Mouse (Mus musculus): Measurements from ENCODE around the gene Akr1c21.
A peak's percentile ranks its signal among the peaks of the same experiment; 100 is the strongest.
"Not testable (repeated sequence)": the region's sequence is repeated elsewhere in the genome, so short reads cannot be mapped to it uniquely, and the experiment has no call there.

Gene Akr1c21

DNA sequence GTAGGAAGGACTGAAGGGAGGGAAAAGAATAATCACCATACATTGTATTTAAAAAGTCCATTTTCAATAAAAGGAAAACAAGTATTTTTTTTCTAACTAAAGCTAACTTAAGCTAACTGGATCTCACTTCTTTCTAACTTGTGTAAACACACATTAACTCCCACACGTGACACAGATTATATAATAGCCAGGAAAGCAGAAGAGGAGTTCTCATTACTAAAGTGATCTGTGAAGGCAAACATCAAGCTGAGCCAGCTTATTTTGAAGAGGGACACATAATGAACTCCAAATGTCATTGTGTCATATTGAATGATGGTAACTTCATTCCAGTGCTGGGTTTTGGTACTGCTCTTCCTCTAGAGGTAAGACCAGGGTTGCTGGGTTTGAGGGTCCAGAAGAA lies at the start of gene Akr1c21:
Gene Akr1c21 (plus strand): TSS at position 205 of the 400 bp plus-strand sequence.
- no peak for DNase-seq (ENCODE audit: low spot score in 2 of 2)

DNA sequence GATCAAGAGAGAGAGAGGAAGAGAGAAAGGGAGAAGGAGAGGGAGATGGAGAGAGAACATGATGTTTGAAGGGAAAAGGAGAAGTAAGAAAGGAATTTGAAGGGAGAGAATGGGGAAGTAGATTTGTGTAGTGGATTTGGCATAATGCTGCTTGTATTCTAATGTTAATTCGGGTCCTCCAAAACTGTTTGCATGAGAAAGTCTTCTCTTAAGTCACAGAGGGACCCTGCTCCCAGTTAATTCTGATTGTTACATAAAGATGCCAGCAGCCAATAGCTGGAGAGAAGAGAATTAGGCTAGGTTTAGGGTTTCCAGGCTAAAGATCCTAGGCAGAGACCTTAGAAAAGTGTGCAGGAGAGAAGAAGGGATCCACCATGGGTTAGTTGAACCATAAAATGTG lies 14.7 kb upstream of the Akr1c21 start:
- DNase-seq (ENCODE audit: low spot score in 2 of 2), result no peak

GRCm38 (mm10) chr13:4560500-4560899 lies 13.4 kb upstream of the Akr1c21 start:
- no peak for DNase-seq (ENCODE audit: low spot score in 2 of 2)

GRCm38 (mm10) chr13:4565996-4566395 lies 7.9 kb upstream of the Akr1c21 start:
- no peak for DNase-seq (ENCODE audit: low spot score in 2 of 2)

- no peak for DNase-seq (ENCODE audit: low spot score in 2 of 2)
Measured at GRCm38 (mm10) chr13:4576921-4577320, 3.0 kb downstream of the Akr1c21 start.

DNA sequence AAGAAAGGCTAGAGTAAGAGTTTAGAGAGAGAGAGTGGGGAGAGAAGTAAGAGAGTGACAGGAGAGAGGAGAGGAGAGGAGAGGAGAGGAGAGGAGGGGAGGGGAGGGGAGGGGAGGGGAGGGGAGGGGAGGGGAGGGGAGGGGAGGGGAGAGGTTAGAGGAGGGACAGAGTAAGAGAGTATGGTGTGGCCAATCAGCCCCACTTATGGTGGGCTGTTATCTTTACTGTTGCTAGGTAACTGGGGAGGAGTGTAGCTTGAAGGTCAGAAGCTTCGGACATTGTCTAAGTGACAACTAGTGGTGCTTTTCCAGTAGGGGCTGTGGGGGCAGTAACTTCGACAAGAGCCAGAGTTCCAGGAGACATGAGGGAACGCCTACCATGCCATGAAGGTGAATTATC lies 29.6 kb downstream of the Akr1c21 start:
- DNase-seq (ENCODE audit: low spot score in 2 of 2), result not testable (repeated sequence)

GRCm38 (mm10) chr13:4606821-4607220 lies 32.9 kb downstream of the Akr1c21 start:
- no peak for DNase-seq (ENCODE audit: low spot score in 2 of 2)

GRCm38 (mm10) chr13:4608530-4608929 lies 34.7 kb downstream of the Akr1c21 start:
- no peak for DNase-seq (ENCODE audit: low spot score in 2 of 2)

DNA sequence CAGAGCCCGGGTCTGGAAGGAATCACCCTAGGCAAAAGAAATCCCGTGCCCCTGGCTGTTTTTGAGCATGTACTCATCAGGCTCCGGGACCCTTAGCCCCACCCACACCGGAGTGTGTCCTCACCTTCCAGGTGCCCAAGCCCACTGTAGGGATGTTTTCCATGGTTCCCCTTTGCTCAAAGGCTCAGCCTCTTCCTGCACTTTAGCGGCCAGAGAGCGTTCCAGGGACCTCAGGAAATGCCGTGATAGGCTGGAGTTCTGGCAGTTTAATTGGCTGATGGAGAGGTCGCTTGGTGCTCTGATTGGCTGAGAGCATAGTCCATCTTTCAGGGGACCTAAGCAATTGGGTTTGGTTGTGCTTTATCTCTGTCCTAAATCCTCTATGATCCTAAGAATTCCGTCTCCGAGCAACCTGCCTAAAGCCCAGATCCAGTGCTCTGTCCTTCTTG lies 35.1 kb downstream of the Akr1c21 start, which contains the start of gene Akr1e1:
Gene Akr1e1 (minus strand): TSS at position 214 of the 449 bp plus-strand sequence.
- DNase-seq (ENCODE audit: low spot score in 2 of 2), result peak; percentile 90 to 94

DNA sequence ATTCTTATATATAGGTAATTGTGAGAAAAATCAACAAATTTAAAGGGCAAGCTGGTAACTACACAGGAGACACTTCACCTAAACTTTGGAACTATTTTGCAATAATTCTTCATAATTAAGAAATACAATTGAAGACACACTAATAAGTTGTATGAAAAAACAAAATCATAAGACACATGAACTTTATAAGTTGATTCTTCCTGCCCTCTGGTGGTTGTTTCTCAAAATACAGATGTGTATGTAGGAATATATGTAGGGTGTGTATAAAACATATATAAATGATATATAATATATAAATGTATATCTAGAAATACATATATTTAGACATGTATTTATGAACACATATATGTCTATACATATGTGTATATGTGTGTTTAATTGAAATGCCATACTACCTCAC lies 37.0 kb downstream of the Akr1c21 start:
- no peak for DNase-seq (ENCODE audit: low spot score in 2 of 2)

All from right cerebral cortex, postnatal 36 days (tissue).